Mouse (Mus musculus) kidney, adult 2 months (tissue): ENCODE data around the gene Rpusd2. TPM values are rescaled to one million over a fixed set of nuclear protein-coding genes. Genes with fewer than 3 reads are reported as not detected.

Experiments used
- DNase-seq: peaks from one replicate; pipeline ENCODE4 v3.0.0; 2021
- H3K27ac ChIP-seq: fragments of 200-500 bp; 2 replicates; pipeline ENCODE4 v1.5.1; 2012; ENCODE audit warnings: low read depth, low read length, control low read depth, inconsistent platforms; ENCODE audit not compliant: insufficient read depth
- H3K27me3 ChIP-seq: fragments of 200-500 bp; replicated peaks from 2 replicates; pipeline ENCODE4 v1.6.1; 2012; ENCODE audit warnings: mild to moderate bottlenecking, moderate library complexity, low read length, inconsistent platforms; ENCODE audit not compliant: control insufficient read depth, insufficient read depth
- H3K36me3 ChIP-seq: fragments of 200-500 bp; 2 replicates; pipeline ENCODE4 v1.6.1; 2012; ENCODE audit warnings: mild to moderate bottlenecking, moderate library complexity, low read length, inconsistent platforms; ENCODE audit not compliant: control insufficient read depth, insufficient read depth
- H3K4me1 ChIP-seq: fragments of 200-500 bp; 2 replicates; pipeline ENCODE4 v1.6.1; 2011; ENCODE audit warnings: low read length; ENCODE audit not compliant: control insufficient read depth, insufficient read depth
- H3K4me3 ChIP-seq: fragments of 200-500 bp; 2 replicates; pipeline ENCODE4 v1.5.1; 2011; ENCODE audit warnings: mild to moderate bottlenecking, low read depth, low read length, control low read depth; ENCODE audit not compliant: insufficient read depth
- CTCF ChIP-seq: fragments of 200-500 bp; conservative IDR thresholded peaks from 2 replicates; pipeline ENCODE4 v1.5.1; 2011; ENCODE audit warnings: low read depth, mild to moderate bottlenecking, control low read depth, low read length, moderate library complexity, mixed read lengths; ENCODE audit not compliant: insufficient read depth, insufficient read length
- POLR2A ChIP-seq: fragments of 200-500 bp; IDR thresholded peaks from one replicate; pipeline ENCODE4 v1.6.1; 2011; ENCODE audit warnings: low read depth, low read length, control low read depth
- WGBS: fragments of 180-500 bp; shearing (Covaris S2); methylation state at CpG from one replicate; pipeline ENCODE4 v1.1.7; 2018; 5-methylcytosine and 5-hydroxymethylcytosine counted together
- polyA plus RNA-seq: library from polyadenylated mRNA; depleted of rRNA; stranded (reverse); fragments of >200 nt; gene quantifications from 2 replicates; pipeline ENCODE4 v1.2.3, GENCODE M21; 2012; rRNA removed

The Rpusd2 gene
- polyA plus RNA-seq, 1 experiment, result 3.6 TPM

DNA sequence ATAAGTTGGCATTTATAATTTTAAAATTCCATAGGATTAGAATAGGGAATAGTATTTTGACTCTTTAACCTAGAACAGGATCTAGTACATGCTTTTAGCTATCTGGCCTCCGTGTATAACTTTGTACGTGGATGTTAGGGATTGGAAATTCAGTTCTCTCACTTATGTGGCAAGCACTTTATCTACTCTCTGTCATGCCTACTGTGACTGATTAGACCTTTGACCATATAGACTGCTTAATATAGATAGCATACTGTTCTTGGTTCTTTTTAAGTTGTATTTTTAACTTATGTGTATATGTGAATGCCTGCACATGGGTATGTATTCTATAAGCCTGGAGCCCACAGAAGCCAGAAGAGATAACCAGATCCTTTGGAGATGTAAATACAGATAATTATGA lies 25.5 kb downstream of the Rpusd2 start:
- 97% methylated on average over 2 of the region's 2 CpGs for WGBS
- TF ChIP-seq CTCF (no peak), POLR2A (no peak)
- Histone ChIP-seq H3K27ac (no peak overlapping the region), H3K4me1 (no peaks in the 10 kb centered on the region), H3K36me3 (no peaks in the 10 kb centered on the region), H3K4me3 (no peak overlapping the region), H3K27me3 (no peaks in the 10 kb centered on the region)
- no peak for DNase-seq

DNA sequence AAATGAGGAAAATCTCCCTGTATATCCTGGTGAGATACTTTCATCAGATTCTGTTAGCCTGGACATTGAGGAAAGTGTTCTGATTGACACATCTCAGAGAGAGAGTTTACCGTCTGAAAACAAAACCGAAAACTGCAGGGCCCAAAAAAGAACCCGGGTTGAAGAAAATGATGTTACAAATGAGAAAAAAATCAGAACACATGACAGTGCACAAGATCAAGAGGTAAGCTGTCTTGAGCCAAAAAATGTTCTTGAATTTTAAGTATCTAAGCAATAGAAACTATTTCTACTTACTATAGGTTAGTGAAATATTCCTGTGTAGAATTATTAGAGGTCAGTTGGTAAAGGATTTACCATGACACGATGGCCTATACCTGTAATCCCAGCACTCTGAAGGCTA lies 37.8 kb downstream of the Rpusd2 start:
- Histone ChIP-seq H3K4me1 (no peaks in the 10 kb centered on the region), H3K36me3 (no peaks in the 10 kb centered on the region), H3K4me3 (no peak overlapping the region), H3K27me3 (no peaks in the 10 kb centered on the region), H3K27ac (no peak overlapping the region)
- TF ChIP-seq CTCF, result no peak
- TF ChIP-seq POLR2A, result no peak
- DNase-seq, result no peak
- 93% methylated on average over 4 of the region's 4 CpGs for WGBS

DNA sequence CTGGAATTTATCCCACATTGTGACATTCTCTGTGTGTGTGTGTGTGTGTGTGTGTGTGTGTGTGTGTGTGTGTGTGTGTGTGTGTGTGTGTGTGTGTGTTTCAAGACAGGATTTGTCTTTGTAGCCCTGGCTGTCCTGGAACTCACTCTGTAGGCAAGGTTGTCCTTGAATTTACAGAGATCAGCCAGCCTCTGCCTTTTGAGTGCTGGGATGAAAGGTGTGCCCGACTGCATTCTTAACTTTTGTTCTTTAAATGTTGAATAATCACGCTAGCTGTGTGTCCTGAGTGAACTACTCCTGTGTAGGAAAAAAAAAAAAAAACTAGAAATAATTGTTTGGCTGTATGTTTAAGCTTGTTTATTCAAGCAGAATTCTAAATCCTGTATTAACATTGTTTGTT lies 51.6 kb downstream of the Rpusd2 start:
- no peak overlapping the region for H3K4me3 ChIP-seq
- no peaks in the 10 kb centered on the region for H3K36me3 ChIP-seq
- no peak overlapping the region for H3K27ac ChIP-seq
- H3K4me1 ChIP-seq, result no peaks in the 10 kb centered on the region
- no peak for DNase-seq
- WGBS, result 89% methylated on average over 2 of the region's 2 CpGs
- no peaks in the 10 kb centered on the region for H3K27me3 ChIP-seq
- TF ChIP-seq POLR2A (no peak), CTCF (no peak)

Other genes with a start within 250 kb of the Rpusd2 start
- 0.56 and 0.61 TPM in 2 replicates for gene Knstrn, start 220.8 kb upstream of the Rpusd2 start, polyA plus RNA-seq
- 215 and 219 TPM in 2 replicates for gene Ivd, start 172.8 kb upstream of the Rpusd2 start, polyA plus RNA-seq
- 17.5 and 19.9 TPM in 2 replicates for gene Bahd1, start 134.4 kb upstream of the Rpusd2 start, polyA plus RNA-seq
- gene Chst14, start 108.3 kb upstream of the Rpusd2 start, polyA plus RNA-seq, result 7.4 and 8.0 TPM in 2 replicates
- gene Ccdc32, start 5.4 kb upstream of the Rpusd2 start, polyA plus RNA-seq, result 9.5 and 11.9 TPM in 2 replicates
- gene Knl1, start 12.3 kb downstream of the Rpusd2 start, polyA plus RNA-seq, result 0.03 and 0.05 TPM in 2 replicates
- 0.99 and 1.2 TPM in 2 replicates for gene Rad51, start 78.0 kb downstream of the Rpusd2 start, polyA plus RNA-seq
- gene Rmdn3, start 122.2 kb downstream of the Rpusd2 start, polyA plus RNA-seq, result 23.6 and 25.9 TPM in 2 replicates
- 124 and 144 TPM in 2 replicates for gene Gchfr, start 133.0 kb downstream of the Rpusd2 start, polyA plus RNA-seq
- gene Gm14137, start 139.7 kb downstream of the Rpusd2 start, polyA plus RNA-seq, result 0.05 and 0.15 TPM in 2 replicates
- 39.1 and 43.2 TPM in 2 replicates for gene Zfyve19, start 173.8 kb downstream of the Rpusd2 start, polyA plus RNA-seq
- gene Dnajc17, start 174.0 kb downstream of the Rpusd2 start, polyA plus RNA-seq, result 3.4 and 4.6 TPM in 2 replicates
- 1.6 and 1.9 TPM in 2 replicates for gene Ppp1r14d, start 195.1 kb downstream of the Rpusd2 start, polyA plus RNA-seq
- gene Spint1, start 202.6 kb downstream of the Rpusd2 start, polyA plus RNA-seq, result 86.7 and 91.1 TPM in 2 replicates
- 5.9 and 7.8 TPM in 2 replicates for gene Rhov, start 236.5 kb downstream of the Rpusd2 start, polyA plus RNA-seq